Mouse (Mus musculus) gastrocnemius, postnatal 4 days (tissue): ENCODE data around the gene Vinac1. TPM values are rescaled to one million over a fixed set of nuclear protein-coding genes. Genes with fewer than 3 reads are reported as not detected.
"Not testable (repeated sequence)": the region's sequence is repeated elsewhere in the genome, so short reads cannot be mapped to it uniquely, and the experiment has no call there.

Source experiments
- DNase-seq, 2 experiments: peaks; one replicate each; pipeline ENCODE4 v3.0.0; 2021 to 2022; ENCODE audit warnings: low spot score in 2 of 2, mixed read lengths in 2 of 2
- total RNA-seq, 2 experiments: library from RNA; stranded (reverse); gene quantifications; 2 replicates each; pipeline ENCODE4 v1.2.3; 2021

The Vinac1 gene
- total RNA-seq, 2 experiments from 2014 or later, result 0.05 to 0.18 TPM

DNA sequence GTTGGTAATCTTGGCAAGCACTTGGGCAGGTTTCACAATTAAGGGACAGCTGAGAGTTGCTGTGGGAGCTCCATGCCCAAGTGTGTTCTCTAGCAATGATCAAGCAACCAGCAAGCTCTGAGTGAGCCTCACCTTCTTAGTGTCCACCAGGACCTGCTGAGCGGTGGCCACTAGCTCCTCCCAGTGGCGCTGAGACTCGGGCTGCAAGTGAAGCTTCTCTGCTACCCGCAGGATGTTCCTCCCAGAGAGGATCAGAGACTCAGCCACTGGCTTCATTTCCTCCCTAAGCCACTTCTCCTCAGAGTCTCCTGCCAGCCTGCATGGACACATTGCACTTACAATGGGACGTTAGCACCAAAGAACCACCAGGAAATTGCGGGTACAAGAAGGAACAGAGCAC lies 7.4 kb downstream of the Vinac1 start:
- no peak for DNase-seq

DNA sequence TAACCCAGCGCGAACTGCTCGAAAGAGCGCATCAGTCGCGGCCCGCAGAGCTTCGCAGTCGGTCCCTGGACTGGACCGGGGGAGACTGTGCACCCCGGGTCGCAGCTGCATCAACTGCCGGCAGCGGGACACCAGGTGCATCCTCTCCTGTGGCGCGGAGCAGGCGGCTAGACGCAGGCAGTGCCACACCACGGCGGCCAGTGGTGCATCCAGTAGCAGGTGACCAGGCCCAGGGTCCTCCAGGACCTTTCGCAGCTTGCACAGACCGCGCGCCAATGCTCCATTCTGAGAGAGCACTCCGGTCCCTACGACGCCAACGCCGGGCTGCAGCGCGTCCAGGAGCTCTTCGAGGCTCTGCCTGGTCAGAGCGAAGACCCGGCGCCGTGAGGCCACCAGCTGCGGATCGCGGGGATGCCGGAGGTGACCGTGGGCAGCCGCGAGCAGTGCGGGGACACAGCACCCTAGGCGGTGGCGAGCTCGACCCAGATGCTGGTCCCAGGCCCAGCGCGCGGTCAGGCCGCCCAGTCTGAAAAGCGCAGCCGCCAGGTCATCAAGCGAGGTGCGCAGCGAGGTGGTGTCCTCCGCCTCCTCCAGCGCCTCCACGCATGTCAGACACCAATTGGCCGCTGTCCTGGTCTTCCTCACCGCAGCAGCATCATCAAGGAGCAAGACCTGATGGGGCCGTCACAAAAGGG lies 8.9 kb downstream of the Vinac1 start:
- DNase-seq, result peak in 1 of 2 experiments; percentile 36

DNA sequence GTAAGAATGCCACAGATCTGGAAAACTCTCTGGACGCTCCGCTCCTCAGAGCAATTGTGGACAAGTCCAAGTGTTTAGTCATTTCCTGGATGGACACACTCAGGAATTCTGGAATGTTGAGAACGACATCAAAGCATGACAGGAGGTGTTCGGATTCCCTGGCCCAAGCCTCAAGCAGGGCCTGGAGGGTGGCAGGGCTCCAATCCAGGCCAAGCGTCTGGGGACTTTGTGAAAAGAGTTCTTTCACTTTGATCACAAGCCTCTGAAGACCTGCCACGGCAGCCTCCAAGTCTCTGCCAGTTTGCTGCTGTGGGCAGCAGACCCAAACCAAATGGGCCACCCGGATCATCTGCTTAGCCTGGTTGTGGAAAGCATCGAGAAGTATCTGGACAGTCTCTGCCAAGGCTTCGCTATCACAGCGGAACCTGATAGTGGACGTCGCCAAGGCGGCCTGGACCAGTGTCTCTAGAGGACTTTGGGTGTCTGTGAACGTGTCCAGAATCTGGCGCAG lies 9.5 kb downstream of the Vinac1 start:
- no peak for DNase-seq

DNA sequence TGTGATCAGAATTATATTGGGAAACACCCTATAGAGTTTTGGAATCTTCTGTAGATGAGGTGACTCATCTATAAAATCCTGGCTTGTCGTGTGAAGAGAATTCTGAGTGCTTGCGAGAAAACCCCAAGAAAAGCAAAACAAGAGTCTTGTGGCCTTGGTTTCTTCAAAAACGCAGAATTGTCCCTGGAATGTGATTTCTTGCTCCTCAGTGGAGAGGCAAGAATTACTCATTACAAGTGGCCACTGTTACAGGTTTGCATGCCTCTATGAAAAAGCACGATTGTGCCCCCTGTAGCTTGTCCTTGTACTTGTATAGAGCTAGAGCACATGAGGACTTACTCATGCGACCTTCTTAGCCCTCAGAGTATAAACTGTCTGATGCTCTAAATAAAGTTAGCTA lies 12.6 kb downstream of the Vinac1 start:
- DNase-seq, result no peak

DNA sequence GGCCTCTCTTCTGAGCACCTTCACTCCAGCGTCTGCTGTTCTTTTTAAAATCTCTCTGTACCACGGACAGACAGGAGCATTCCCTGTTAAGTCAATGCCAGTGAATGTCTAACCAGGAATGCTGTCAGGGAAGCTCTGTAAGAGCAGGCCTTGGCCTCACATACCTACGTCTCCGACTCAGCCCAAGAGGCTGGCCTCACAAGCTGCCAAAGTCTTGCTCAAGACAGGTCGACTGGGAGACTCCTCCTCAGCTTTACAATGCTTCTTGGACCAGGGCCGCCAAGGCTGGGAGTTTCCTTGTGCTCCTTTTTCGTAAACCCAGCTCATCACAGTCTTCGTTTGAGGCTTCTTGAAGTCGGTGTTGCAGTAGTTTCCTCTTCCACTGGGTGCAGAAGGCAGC lies 23.2 kb downstream of the Vinac1 start:
- no peak for DNase-seq

DNA sequence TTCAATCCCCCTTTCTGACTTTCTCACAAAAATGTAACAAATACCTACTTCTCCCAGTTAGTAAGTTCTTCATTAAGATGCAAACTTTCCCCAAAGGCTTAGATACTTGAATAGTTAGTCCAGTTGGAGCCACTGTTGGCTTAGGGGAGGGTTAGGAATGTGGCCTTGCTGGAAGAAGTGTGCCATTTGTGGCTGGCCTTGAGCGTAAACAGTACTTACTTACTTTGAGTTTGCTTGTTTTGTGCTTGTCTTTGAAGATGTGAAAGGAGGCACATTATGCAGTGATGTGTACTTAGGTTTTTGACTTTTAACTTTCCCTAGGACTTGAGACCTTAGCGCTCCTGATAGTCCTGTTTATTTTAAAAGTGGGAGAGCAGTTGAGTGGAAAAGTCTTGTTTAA lies 27.9 kb downstream of the Vinac1 start:
- DNase-seq, result no peak

DNA sequence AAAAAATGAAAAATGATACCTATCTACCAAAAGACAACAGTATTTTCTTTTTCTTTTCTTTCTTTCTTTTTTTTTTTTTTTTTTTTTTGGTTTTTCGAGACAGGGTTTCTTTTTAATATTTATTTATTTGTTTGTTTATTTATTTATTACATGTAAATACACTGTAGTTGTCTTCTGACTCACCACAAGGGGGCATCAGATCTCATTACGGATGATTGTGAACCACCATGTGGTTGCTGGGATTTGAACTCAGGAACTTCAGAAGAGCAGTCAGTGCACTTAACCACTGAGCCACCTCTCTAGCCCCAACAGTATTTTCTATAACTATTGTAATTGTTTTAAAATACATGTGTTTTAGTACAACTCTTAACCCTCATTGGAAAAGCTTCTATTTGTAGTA lies 39.1 kb downstream of the Vinac1 start:
- not testable (repeated sequence) for DNase-seq

DNA sequence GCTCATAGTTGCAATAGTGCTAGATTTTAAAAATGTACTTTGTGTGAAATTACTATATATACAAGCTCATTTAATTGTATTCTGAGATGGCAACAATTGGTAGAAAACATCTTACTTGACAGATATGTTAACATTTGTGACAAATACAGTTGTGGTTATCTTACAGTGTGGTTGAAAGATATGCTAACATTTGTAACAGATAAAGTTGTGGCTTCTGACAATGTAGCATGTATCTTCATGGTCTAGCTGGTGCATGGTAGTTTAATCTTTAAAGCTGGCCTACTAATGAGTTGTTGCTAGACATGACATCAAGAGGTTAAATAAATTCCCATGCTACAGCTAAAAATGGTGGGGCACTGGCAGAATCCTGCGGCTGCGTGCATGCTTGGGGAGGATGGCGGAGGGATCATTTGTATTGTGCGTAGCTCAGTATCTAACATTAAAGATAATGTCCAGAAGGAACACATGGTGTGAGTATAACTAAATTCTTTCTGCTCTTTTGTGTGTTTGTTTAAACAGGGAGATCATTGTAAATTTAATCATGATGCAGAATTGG lies 41.7 kb downstream of the Vinac1 start:
- DNase-seq, result no peak

DNA sequence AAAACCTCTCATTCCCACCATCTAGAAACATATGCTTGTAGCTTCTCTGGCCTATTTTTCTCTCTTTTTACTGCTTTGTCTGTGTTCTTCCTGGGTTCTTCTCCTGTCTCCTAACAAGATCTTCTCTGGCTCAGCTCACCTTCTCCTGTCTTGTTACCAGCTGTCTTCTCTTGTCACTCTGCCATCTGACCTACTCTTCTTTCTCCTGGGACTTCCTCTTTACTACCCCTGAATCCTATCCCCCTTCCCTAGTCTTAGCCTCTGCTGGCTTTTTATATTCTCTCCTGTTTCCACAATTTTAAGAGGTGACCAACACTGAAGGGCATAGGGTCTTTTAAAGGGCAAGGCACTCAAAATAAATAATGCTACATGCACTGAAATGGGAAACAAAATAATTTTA lies 43.1 kb downstream of the Vinac1 start:
- DNase-seq, result no peak

DNA sequence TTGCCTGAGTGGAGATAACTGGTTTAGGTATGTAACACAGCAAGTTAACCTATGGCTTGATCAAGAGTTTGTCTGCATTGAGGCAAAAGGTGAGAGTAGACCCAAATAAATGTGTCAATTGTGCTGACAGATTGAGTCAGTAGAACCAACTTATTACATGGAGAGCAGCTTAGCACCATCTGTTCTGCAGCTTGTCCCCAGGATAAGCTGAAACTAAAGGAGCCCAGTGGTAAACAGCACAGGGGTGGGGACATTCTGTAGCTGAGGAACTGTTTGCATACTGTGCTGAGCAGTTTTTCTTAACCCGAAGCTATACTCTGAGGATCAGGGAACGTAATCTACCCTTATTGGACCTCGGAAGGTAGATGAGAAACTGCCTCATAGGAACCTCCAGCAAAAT lies 63.2 kb downstream of the Vinac1 start:
- no peak for DNase-seq

DNA sequence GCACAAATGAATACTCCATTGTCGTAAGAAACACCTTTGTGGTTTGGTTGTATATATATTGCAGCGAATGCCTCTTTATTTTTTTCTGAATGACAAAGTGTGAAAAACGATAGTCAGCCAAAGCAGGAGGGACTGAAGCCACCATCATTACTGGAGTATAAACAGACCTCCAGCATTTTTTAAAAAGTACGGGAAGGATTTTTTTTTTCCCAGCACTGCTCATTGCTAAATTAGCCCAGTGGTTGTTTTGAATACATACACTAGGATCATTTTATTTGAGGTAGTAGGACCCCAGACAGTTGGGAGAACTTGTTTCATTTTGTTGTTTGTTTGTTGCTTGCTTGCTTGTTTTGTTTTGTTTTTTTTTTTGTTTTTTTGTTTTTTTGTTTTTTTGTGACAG lies 72.4 kb downstream of the Vinac1 start:
- no peak for DNase-seq

Other genes starting within 250 kb of the Vinac1 start
- gene Tmem87b, start 230.1 kb downstream of the Vinac1 start, total RNA-seq, result 10 to 100 TPM; 20.5 to 23.0 TPM
- gene Fbln7, start 185.2 kb downstream of the Vinac1 start, total RNA-seq, result 1 to 10 TPM; 8.5 to 9.0 TPM
- gene Zc3h8, start 104.1 kb downstream of the Vinac1 start, total RNA-seq, result 1 to 10 TPM; 6.1 TPM
- 1 to 10 TPM; 8.3 to 9.4 TPM for gene Zc3h6, start 80.8 kb downstream of the Vinac1 start, total RNA-seq
- gene Gm10762, start 80.4 kb downstream of the Vinac1 start, total RNA-seq, result 1 to 10 TPM; 8.3 to 8.6 TPM
- gene Ttl, start 17.8 kb upstream of the Vinac1 start, total RNA-seq, result 10 to 100 TPM; 17.0 to 18.3 TPM
- 10 to 100 TPM; 16.4 to 17.8 TPM for gene Polr1b, start 52.8 kb upstream of the Vinac1 start, total RNA-seq
- 10 to 100 TPM; 13.5 to 15.2 TPM for gene Chchd5, start 81.5 kb upstream of the Vinac1 start, total RNA-seq
- 10 to 100 TPM; 16.9 to 18.7 TPM for gene Slc20a1, start 150.6 kb upstream of the Vinac1 start, total RNA-seq
- gene Ckap2l, start 249.0 kb upstream of the Vinac1 start, total RNA-seq, result 10 to 100 TPM; 14.0 to 15.6 TPM